Mouse (Mus musculus): Measurements from ENCODE around the gene Fgd3. TPM values are rescaled to one million over a fixed set of nuclear protein-coding genes. Genes with fewer than 3 reads are reported as not detected.

Fgd3 gene
- polyA plus RNA-seq, 1 experiment from 2014 or later, result 1.5 TPM

- DNase-seq (ENCODE audit: low spot score) (no peak), ATAC-seq (ENCODE audit: low FRiP score) (no peak)
- 99% methylated on average over 4 of the region's 4 CpGs for WGBS
- Histone ChIP-seq H3K27ac (no peak overlapping the region), H3K4me1 (replicated peaks; ENCODE audit: control insufficient read depth, insufficient read depth, low read length) (no peaks in the 10 kb centered on the region), H3K27me3 (ENCODE audit: control insufficient read depth, insufficient read depth, low read length) (no peaks in the 10 kb centered on the region), H3K4me2 (replicated peaks) (no peak overlapping the region), H3K4me3 (replicated peaks; ENCODE audit: low read length) (no peak overlapping the region), H3K36me3 (replicated peaks; ENCODE audit: control insufficient read depth, insufficient read depth) (no peaks in the 10 kb centered on the region), H3K9me3 (ENCODE audit: control insufficient read depth, low read length) (no peaks in the 10 kb centered on the region), H3K9ac (no peak overlapping the region)
These were observed 85.4 kb downstream of the Fgd3 start for GRCm38 (mm10) chr13:49234711-49235110.

GRCm38 (mm10) chr13:49233792-49234572 is 86.1 kb downstream of the Fgd3 start:
- DNase-seq (ENCODE audit: low spot score) (no peak), ATAC-seq (ENCODE audit: low FRiP score) (no peak)
- H3K4me2 ChIP-seq (replicated peaks), result no peak overlapping the region
- no peaks in the 10 kb centered on the region for H3K36me3 ChIP-seq (replicated peaks; ENCODE audit: control insufficient read depth, insufficient read depth)
- no peak overlapping the region for H3K9ac ChIP-seq
- H3K27ac ChIP-seq, result no peak overlapping the region
- no peak overlapping the region for H3K4me3 ChIP-seq (replicated peaks; ENCODE audit: low read length)
- no peaks in the 10 kb centered on the region for H3K9me3 ChIP-seq (ENCODE audit: control insufficient read depth, low read length)
- H3K27me3 ChIP-seq (ENCODE audit: control insufficient read depth, insufficient read depth, low read length), result no peaks in the 10 kb centered on the region
- 89% methylated on average over 8 of the region's 8 CpGs for WGBS
- H3K4me1 ChIP-seq (replicated peaks; ENCODE audit: control insufficient read depth, insufficient read depth, low read length), result no peaks in the 10 kb centered on the region

GRCm38 (mm10) chr13:49225633-49226032 is 94.5 kb downstream of the Fgd3 start:
- Histone ChIP-seq H3K27me3 (ENCODE audit: control insufficient read depth, insufficient read depth, low read length) (no peaks in the 10 kb centered on the region), H3K9me3 (ENCODE audit: control insufficient read depth, low read length) (no peaks in the 10 kb centered on the region), H3K9ac (no peak overlapping the region), H3K4me2 (replicated peaks) (no peak overlapping the region), H3K4me1 (replicated peaks; ENCODE audit: control insufficient read depth, insufficient read depth, low read length) (no peaks in the 10 kb centered on the region), H3K36me3 (replicated peaks; ENCODE audit: control insufficient read depth, insufficient read depth) (no peaks in the 10 kb centered on the region), H3K4me3 (replicated peaks; ENCODE audit: low read length) (no peak overlapping the region), H3K27ac (no peak overlapping the region)
- whole genome bisulfite sequencing, result 17% methylated on average over 4 of the region's 4 CpGs
- DNase-seq (ENCODE audit: low spot score) (no peak), ATAC-seq (ENCODE audit: low FRiP score) (no peak)

- no peak overlapping the region for H3K9ac ChIP-seq
- no peaks in the 10 kb centered on the region for H3K9me3 ChIP-seq (ENCODE audit: control insufficient read depth, low read length)
- H3K4me3 ChIP-seq (replicated peaks; ENCODE audit: low read length), result no peak overlapping the region
- no peaks in the 10 kb centered on the region for H3K27me3 ChIP-seq (ENCODE audit: control insufficient read depth, insufficient read depth, low read length)
- no peaks in the 10 kb centered on the region for H3K36me3 ChIP-seq (replicated peaks; ENCODE audit: control insufficient read depth, insufficient read depth)
- H3K4me1 ChIP-seq (replicated peaks; ENCODE audit: control insufficient read depth, insufficient read depth, low read length), result no peaks in the 10 kb centered on the region
- DNase-seq (ENCODE audit: low spot score) (no peak), ATAC-seq (ENCODE audit: low FRiP score) (no peak)
- no peak overlapping the region for H3K4me2 ChIP-seq (replicated peaks)
- WGBS, result 56% methylated on average over 3 of the region's 3 CpGs
- no peak overlapping the region for H3K27ac ChIP-seq
These were observed 95.0 kb downstream of the Fgd3 start for GRCm38 (mm10) chr13:49225159-49225558.

- Histone ChIP-seq H3K4me1 (replicated peaks; ENCODE audit: control insufficient read depth, insufficient read depth, low read length) (no peaks in the 10 kb centered on the region), H3K9me3 (ENCODE audit: control insufficient read depth, low read length) (no peaks in the 10 kb centered on the region), H3K4me3 (replicated peaks; ENCODE audit: low read length) (no peak overlapping the region), H3K4me2 (replicated peaks) (no peak overlapping the region), H3K9ac (no peak overlapping the region), H3K27ac (no peak overlapping the region), H3K27me3 (ENCODE audit: control insufficient read depth, insufficient read depth, low read length) (no peaks in the 10 kb centered on the region), H3K36me3 (replicated peaks; ENCODE audit: control insufficient read depth, insufficient read depth) (no peaks in the 10 kb centered on the region)
- ATAC-seq (ENCODE audit: low FRiP score) (no peak), DNase-seq (ENCODE audit: low spot score) (no peak)
- WGBS, result 21% methylated on average over 6 of the region's 6 CpGs
These were observed 95.4 kb downstream of the Fgd3 start for GRCm38 (mm10) chr13:49224729-49225128.

- ATAC-seq (ENCODE audit: low FRiP score), result no peak
- Histone ChIP-seq H3K27ac (no peak overlapping the region), H3K4me3 (replicated peaks; ENCODE audit: low read length) (no peak overlapping the region), H3K9ac (no peak overlapping the region), H3K4me1 (replicated peaks; ENCODE audit: control insufficient read depth, insufficient read depth, low read length) (no peaks in the 10 kb centered on the region), H3K9me3 (ENCODE audit: control insufficient read depth, low read length) (no peaks in the 10 kb centered on the region), H3K4me2 (replicated peaks) (no peak overlapping the region), H3K36me3 (replicated peaks; ENCODE audit: control insufficient read depth, insufficient read depth) (no peaks in the 10 kb centered on the region), H3K27me3 (ENCODE audit: control insufficient read depth, insufficient read depth, low read length) (no peaks in the 10 kb centered on the region)
- DNase-seq (ENCODE audit: low spot score), result no peak
- 21% methylated on average over 10 of the region's 10 CpGs for WGBS
These were observed 95.8 kb downstream of the Fgd3 start for GRCm38 (mm10) chr13:49224314-49224713.

GRCm38 (mm10) chr13:49220912-49221311 is 99.2 kb downstream of the Fgd3 start:
- H3K4me3 ChIP-seq (replicated peaks; ENCODE audit: low read length), result no peak overlapping the region
- H3K4me2 ChIP-seq (replicated peaks), result no peak overlapping the region
- WGBS, result 15% methylated on average over 5 of the region's 5 CpGs
- H3K27ac ChIP-seq, result no peak overlapping the region
- H3K27me3 ChIP-seq (ENCODE audit: control insufficient read depth, insufficient read depth, low read length), result no peaks in the 10 kb centered on the region
- DNase-seq (ENCODE audit: low spot score) (no peak), ATAC-seq (ENCODE audit: low FRiP score) (no peak)
- peaks cover 7% of the 10 kb centered on the region; the same call in 1 of the 2 replicates for H3K4me1 ChIP-seq (replicated peaks; ENCODE audit: control insufficient read depth, insufficient read depth, low read length)
- H3K9me3 ChIP-seq (ENCODE audit: control insufficient read depth, low read length), result no peaks in the 10 kb centered on the region
- no peak overlapping the region for H3K9ac ChIP-seq
- H3K36me3 ChIP-seq (replicated peaks; ENCODE audit: control insufficient read depth, insufficient read depth), result no peaks in the 10 kb centered on the region

- WGBS, result 94% methylated on average over 4 of the region's 4 CpGs
- ATAC-seq (ENCODE audit: low FRiP score) (no peak), DNase-seq (ENCODE audit: low spot score) (no peak)
- H3K27ac ChIP-seq, result no peak overlapping the region
- no peak overlapping the region for H3K9ac ChIP-seq
- no peaks in the 10 kb centered on the region for H3K9me3 ChIP-seq (ENCODE audit: control insufficient read depth, low read length)
- no peak overlapping the region for H3K4me2 ChIP-seq (replicated peaks)
- H3K36me3 ChIP-seq (replicated peaks; ENCODE audit: control insufficient read depth, insufficient read depth), result no peaks in the 10 kb centered on the region
- H3K27me3 ChIP-seq (ENCODE audit: control insufficient read depth, insufficient read depth, low read length), result no peaks in the 10 kb centered on the region
- H3K4me1 ChIP-seq (replicated peaks; ENCODE audit: control insufficient read depth, insufficient read depth, low read length), result peaks cover 17% of the 10 kb centered on the region; the same call in 1 of the 2 replicates
- no peak overlapping the region for H3K4me3 ChIP-seq (replicated peaks; ENCODE audit: low read length)
These were observed 100.7 kb downstream of the Fgd3 start for GRCm38 (mm10) chr13:49219367-49219766.

GRCm38 (mm10) chr13:49218651-49219050 is 101.5 kb downstream of the Fgd3 start:
- peaks cover 21% of the 10 kb centered on the region for H3K4me1 ChIP-seq (replicated peaks; ENCODE audit: control insufficient read depth, insufficient read depth, low read length)
- no peaks in the 10 kb centered on the region for H3K36me3 ChIP-seq (replicated peaks; ENCODE audit: control insufficient read depth, insufficient read depth)
- no peak overlapping the region for H3K4me3 ChIP-seq (replicated peaks; ENCODE audit: low read length)
- no peak overlapping the region for H3K27ac ChIP-seq
- ATAC-seq (ENCODE audit: low FRiP score), result no peak
- no peak for DNase-seq (ENCODE audit: low spot score)
- no peaks in the 10 kb centered on the region for H3K27me3 ChIP-seq (ENCODE audit: control insufficient read depth, insufficient read depth, low read length)
- 46% methylated on average over 3 of the region's 3 CpGs for WGBS
- H3K9ac ChIP-seq, result no peak overlapping the region
- no peak overlapping the region for H3K4me2 ChIP-seq (replicated peaks)
- H3K9me3 ChIP-seq (ENCODE audit: control insufficient read depth, low read length), result no peaks in the 10 kb centered on the region
